Mouse (Mus musculus): ENCODE results near the gene 1110051M20Rik. TPM values are rescaled to one million over a fixed set of nuclear protein-coding genes. Genes with fewer than 3 reads are reported as not detected.

The 1110051M20Rik gene
- polyA plus RNA-seq, 2 experiments = 1.6 to 6.6 TPM

- Histone ChIP-seq H3K27me3 (ENCODE audit: control insufficient read depth, insufficient read depth, low read length) (no peaks in the 10 kb centered on the region), H3K36me3 (replicated peaks; ENCODE audit: control insufficient read depth, insufficient read depth, low read depth) (no peaks in the 10 kb centered on the region), H3K4me2 (ENCODE audit: low read depth) (no peak overlapping the region), H3K4me3 (ENCODE audit: insufficient read depth in 1 of 2, low read depth in 2 of 2, low read length in 2 of 2) (no peak overlapping the region), H3K9me3 (ENCODE audit: control insufficient read depth, low read length) (no peaks in the 10 kb centered on the region), H3K4me1 (replicated peaks; ENCODE audit: control insufficient read depth in 2 of 2, insufficient read depth in 2 of 2, low read length in 1 of 2) (peaks cover 0 to 6% of the 10 kb centered on the region in 2 experiments; a peak in 1 of 4 replicates), H3K27ac (no peak overlapping the region), H3K9ac (replicated peaks) (no peak overlapping the region)
- peak in 1 of 3 experiments; percentile 11 for DNase-seq (ENCODE audit: low read depth in 3 of 3, low spot score in 3 of 3)
- WGBS (ENCODE audit: insufficient replicate concordance) = 23% methylated on average over 6 of the region's 6 CpGs
- TF ChIP-seq EP300 (IDR thresholded peaks at IDR 0.05; ENCODE audit: low read depth) (no peak), CTCF (IDR thresholded peaks at IDR 0.05; ENCODE audit: low read depth) (no peak)
- ATAC-seq (ENCODE audit: insufficient read depth) = no peak
Observed at GRCm38 (mm10) chr2:91287563-91287962, 156.9 kb downstream of the 1110051M20Rik start.

- ATAC-seq (ENCODE audit: insufficient read depth) (no peak), DNase-seq (ENCODE audit: low read depth in 3 of 3, low spot score in 3 of 3) (peak; percentile 28 to 44 (median 41))
- TF ChIP-seq CTCF (IDR thresholded peaks at IDR 0.05; ENCODE audit: low read depth) (peak; percentile 90), EP300 (IDR thresholded peaks at IDR 0.05; ENCODE audit: low read depth) (no peak)
- Histone ChIP-seq H3K9ac (replicated peaks) (no peak overlapping the region), H3K4me3 (ENCODE audit: insufficient read depth in 1 of 2, low read depth in 2 of 2, low read length in 2 of 2) (no peak overlapping the region), H3K4me2 (ENCODE audit: low read depth) (no peak overlapping the region), H3K27me3 (ENCODE audit: control insufficient read depth, insufficient read depth, low read length) (no peaks in the 10 kb centered on the region), H3K9me3 (ENCODE audit: control insufficient read depth, low read length) (no peaks in the 10 kb centered on the region), H3K27ac (no peak overlapping the region), H3K4me1 (replicated peaks; ENCODE audit: control insufficient read depth in 2 of 2, insufficient read depth in 2 of 2, low read length in 1 of 2) (peaks cover 0 to 6% of the 10 kb centered on the region in 2 experiments; a peak in 1 of 4 replicates), H3K36me3 (replicated peaks; ENCODE audit: control insufficient read depth, insufficient read depth, low read depth) (no peaks in the 10 kb centered on the region)
- WGBS (ENCODE audit: insufficient replicate concordance) = 16% methylated on average over 7 of the region's 7 CpGs
Observed at GRCm38 (mm10) chr2:91285885-91286505, 158.5 kb downstream of the 1110051M20Rik start.

- H3K27ac ChIP-seq = no peak overlapping the region
Observed at GRCm38 (mm10) chr2:91284375-91285199, 159.9 kb downstream of the 1110051M20Rik start.

GRCm38 (mm10) chr2:91283972-91284371 lies 160.5 kb downstream of the 1110051M20Rik start:
- Histone ChIP-seq H3K9ac (replicated peaks) (no peak overlapping the region), H3K27me3 (ENCODE audit: control insufficient read depth, insufficient read depth, low read length) (no peaks in the 10 kb centered on the region), H3K4me1 (replicated peaks; ENCODE audit: control insufficient read depth in 2 of 2, insufficient read depth in 2 of 2, low read length in 1 of 2) (peaks cover 0 to 7% of the 10 kb centered on the region in 2 experiments; a peak in 1 of 4 replicates), H3K36me3 (replicated peaks; ENCODE audit: control insufficient read depth, insufficient read depth, low read depth) (no peaks in the 10 kb centered on the region), H3K4me3 (ENCODE audit: insufficient read depth in 1 of 2, low read depth in 2 of 2, low read length in 2 of 2) (no peak overlapping the region), H3K27ac (no peak overlapping the region), H3K9me3 (ENCODE audit: control insufficient read depth, low read length) (no peaks in the 10 kb centered on the region), H3K4me2 (ENCODE audit: low read depth) (no peak overlapping the region)
- ATAC-seq (ENCODE audit: insufficient read depth) (no peak), DNase-seq (ENCODE audit: low read depth in 3 of 3, low spot score in 3 of 3) (no peak)
- 50% methylated on average over 3 of the region's 3 CpGs for WGBS (ENCODE audit: insufficient replicate concordance)
- TF ChIP-seq EP300 (IDR thresholded peaks at IDR 0.05; ENCODE audit: low read depth) (no peak), CTCF (IDR thresholded peaks at IDR 0.05; ENCODE audit: low read depth) (no peak)

More at GRCm38 (mm10) chr2:91284375-91285199, 159.9 kb downstream of the 1110051M20Rik start:
- DNase-seq (ENCODE audit: low read depth in 3 of 3, low spot score in 3 of 3) (no peak), ATAC-seq (ENCODE audit: insufficient read depth) (no peak)
- TF ChIP-seq EP300 (IDR thresholded peaks at IDR 0.05; ENCODE audit: low read depth) (no peak), CTCF (IDR thresholded peaks at IDR 0.05; ENCODE audit: low read depth) (no peak)
- Histone ChIP-seq H3K4me2 (ENCODE audit: low read depth) (no peak overlapping the region), H3K9me3 (ENCODE audit: control insufficient read depth, low read length) (no peaks in the 10 kb centered on the region), H3K4me3 (ENCODE audit: insufficient read depth in 1 of 2, low read depth in 2 of 2, low read length in 2 of 2) (no peak overlapping the region), H3K9ac (replicated peaks) (no peak overlapping the region), H3K36me3 (replicated peaks; ENCODE audit: control insufficient read depth, insufficient read depth, low read depth) (no peaks in the 10 kb centered on the region), H3K4me1 (replicated peaks; ENCODE audit: control insufficient read depth in 2 of 2, insufficient read depth in 2 of 2, low read length in 1 of 2) (peaks cover 0 to 6% of the 10 kb centered on the region in 2 experiments; a peak in 1 of 4 replicates), H3K27me3 (ENCODE audit: control insufficient read depth, insufficient read depth, low read length) (no peaks in the 10 kb centered on the region)
- 61% methylated on average over 13 of the region's 13 CpGs for WGBS (ENCODE audit: insufficient replicate concordance)

- no peaks in the 10 kb centered on the region for H3K27me3 ChIP-seq (ENCODE audit: control insufficient read depth, insufficient read depth, low read length)
- 0 out of 4 replicates have a peak, but pooled peaks cover 0 to 2% of the 10 kb centered on the region in 2 experiments for H3K4me1 ChIP-seq (replicated peaks; ENCODE audit: control insufficient read depth in 2 of 2, insufficient read depth in 2 of 2, low read length in 1 of 2)
- DNase-seq (ENCODE audit: low read depth in 3 of 3, low spot score in 3 of 3) (no peak), ATAC-seq (ENCODE audit: insufficient read depth) (no peak)
- TF ChIP-seq EP300 (IDR thresholded peaks at IDR 0.05; ENCODE audit: low read depth) (no peak), CTCF (IDR thresholded peaks at IDR 0.05; ENCODE audit: low read depth) (no peak)
- no peak overlapping the region for H3K4me2 ChIP-seq (ENCODE audit: low read depth)
- H3K9me3 ChIP-seq (ENCODE audit: control insufficient read depth, low read length) = no peaks in the 10 kb centered on the region
- peaks cover 5% of the 10 kb centered on the region; the same call in 1 of the 2 replicates for H3K36me3 ChIP-seq (replicated peaks; ENCODE audit: control insufficient read depth, insufficient read depth, low read depth)
- 64% methylated on average over 5 of the region's 5 CpGs for WGBS (ENCODE audit: insufficient replicate concordance)
- H3K4me3 ChIP-seq (ENCODE audit: insufficient read depth in 1 of 2, low read depth in 2 of 2, low read length in 2 of 2) = no peak overlapping the region
- no peak overlapping the region for H3K27ac ChIP-seq
- no peak overlapping the region for H3K9ac ChIP-seq (replicated peaks)
Observed at GRCm38 (mm10) chr2:91281366-91281765, 163.1 kb downstream of the 1110051M20Rik start.

Data from liver, embryonic 14.5 days (tissue).